Mouse (Mus musculus) ES-CJ7 (cell line): ENCODE measurements around the gene Fam169b.

Experiments used
- DNase-seq: peaks from one replicate; pipeline ENCODE4 v3.0.0; 2011; ENCODE audit warnings: low read depth, low spot score

Gene Fam169b

GRCm38 (mm10) chr7:68395707-68396333 is 122.2 kb downstream of the Fam169b start:
- no peak for DNase-seq

DNA sequence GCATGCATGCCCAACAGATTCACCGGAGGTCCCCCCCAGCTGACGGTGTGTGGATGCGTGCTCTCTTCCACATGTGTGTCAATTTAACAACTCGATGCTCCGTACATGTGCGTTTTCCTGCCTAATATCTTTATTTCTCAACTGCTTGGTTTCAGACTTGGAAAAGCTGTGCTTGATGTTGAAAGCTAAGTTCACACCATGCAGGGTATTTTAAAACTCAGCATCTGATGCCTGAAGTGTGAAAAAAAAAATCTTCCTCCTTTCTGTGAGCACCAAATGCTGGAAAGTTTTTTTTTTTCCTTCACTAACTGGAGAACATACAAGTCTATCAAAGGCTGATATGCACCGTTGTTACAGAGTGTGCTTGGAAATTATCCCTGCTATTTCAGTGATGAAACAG is 126.9 kb downstream of the Fam169b start:
- no peak for DNase-seq

DNA sequence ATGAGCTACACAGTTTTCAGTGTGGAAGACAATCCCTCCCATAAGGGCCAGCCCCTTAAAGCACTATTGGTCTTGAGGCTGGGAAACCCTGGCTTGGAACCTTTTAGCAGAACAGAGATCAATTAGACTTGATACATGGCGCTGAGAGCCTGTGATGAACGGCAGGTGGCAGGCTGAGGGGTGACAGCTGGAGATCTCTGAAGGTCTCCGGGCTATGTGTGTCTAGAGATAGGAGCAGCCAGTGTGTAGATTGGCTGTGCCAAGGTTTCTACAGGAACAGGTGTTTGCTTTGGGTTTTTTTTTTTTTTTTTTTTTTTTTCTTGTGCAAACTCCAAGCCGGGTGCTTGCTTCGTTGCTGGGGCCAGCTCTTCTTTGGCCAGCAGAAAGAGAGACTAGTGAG is 135.0 kb downstream of the Fam169b start:
- no peak for DNase-seq
